Mouse (Mus musculus): ENCODE results near the gene Aff3. TPM values are rescaled to one million over a fixed set of nuclear protein-coding genes. Genes with fewer than 3 reads are reported as not detected.

The Aff3 gene
- polyA plus RNA-seq, 1 experiment from 2014 or later = 1.9 TPM

- DNase-seq (ENCODE audit: low spot score) (no peak), ATAC-seq (ENCODE audit: low FRiP score, low TSS enrichment) (no peak)
- no peak overlapping the region for H3K27ac ChIP-seq (replicated peaks)
- no peak overlapping the region for H3K9ac ChIP-seq (ENCODE audit: low read length)
- H3K27me3 ChIP-seq (ENCODE audit: control insufficient read depth, insufficient read depth, low read length) = no peaks in the 10 kb centered on the region
- H3K4me1 ChIP-seq (replicated peaks; ENCODE audit: control insufficient read depth, insufficient read depth) = no peaks in the 10 kb centered on the region
- H3K36me3 ChIP-seq (ENCODE audit: control insufficient read depth, insufficient read depth, low read length) = no peaks in the 10 kb centered on the region
- TF ChIP-seq EP300 (optimal IDR thresholded peaks at IDR 0.05) (no peak), CTCF (IDR thresholded peaks at IDR 0.05; ENCODE audit: low read depth) (no peak)
- no peak overlapping the region for H3K4me3 ChIP-seq (ENCODE audit: low read depth, low read length)
- H3K4me2 ChIP-seq (replicated peaks; ENCODE audit: low read depth) = no peak overlapping the region
- 76% methylated on average over 1 of the region's 1 CpGs for WGBS
- H3K9me3 ChIP-seq (ENCODE audit: control insufficient read depth, low read length) = no peaks in the 10 kb centered on the region
These were observed 856 bp upstream of the Aff3 start for GRCm38 (mm10) chr1:38665611-38666010.

- Histone ChIP-seq H3K4me3 (ENCODE audit: low read depth, low read length) (no peak overlapping the region), H3K27me3 (ENCODE audit: control insufficient read depth, insufficient read depth, low read length) (no peaks in the 10 kb centered on the region), H3K9me3 (ENCODE audit: control insufficient read depth, low read length) (no peaks in the 10 kb centered on the region), H3K4me1 (replicated peaks; ENCODE audit: control insufficient read depth, insufficient read depth) (no peaks in the 10 kb centered on the region), H3K36me3 (ENCODE audit: control insufficient read depth, insufficient read depth, low read length) (no peaks in the 10 kb centered on the region), H3K9ac (ENCODE audit: low read length) (no peak overlapping the region), H3K27ac (replicated peaks) (no peak overlapping the region), H3K4me2 (replicated peaks; ENCODE audit: low read depth) (no peak overlapping the region)
- 87% methylated on average over 4 of the region's 4 CpGs for WGBS
- TF ChIP-seq EP300 (optimal IDR thresholded peaks at IDR 0.05) = no peak
- TF ChIP-seq CTCF (IDR thresholded peaks at IDR 0.05; ENCODE audit: low read depth) = no peak
- DNase-seq (ENCODE audit: low spot score) (peak; percentile 4), ATAC-seq (ENCODE audit: low FRiP score, low TSS enrichment) (no peak)
These were observed 494 bp downstream of the Aff3 start for GRCm38 (mm10) chr1:38664261-38664660.

GRCm38 (mm10) chr1:38662616-38663193 lies 2.0 kb downstream of the Aff3 start:
- Histone ChIP-seq H3K4me3 (ENCODE audit: low read depth, low read length) (no peak overlapping the region), H3K27ac (replicated peaks) (no peak overlapping the region), H3K36me3 (ENCODE audit: control insufficient read depth, insufficient read depth, low read length) (no peaks in the 10 kb centered on the region), H3K9ac (ENCODE audit: low read length) (no peak overlapping the region), H3K4me2 (replicated peaks; ENCODE audit: low read depth) (no peak overlapping the region), H3K9me3 (ENCODE audit: control insufficient read depth, low read length) (no peaks in the 10 kb centered on the region), H3K27me3 (ENCODE audit: control insufficient read depth, insufficient read depth, low read length) (no peaks in the 10 kb centered on the region), H3K4me1 (replicated peaks; ENCODE audit: control insufficient read depth, insufficient read depth) (no peaks in the 10 kb centered on the region)
- DNase-seq (ENCODE audit: low spot score) (peak; percentile 5), ATAC-seq (ENCODE audit: low FRiP score, low TSS enrichment) (no peak)
- TF ChIP-seq CTCF (IDR thresholded peaks at IDR 0.05; ENCODE audit: low read depth) (no peak), EP300 (optimal IDR thresholded peaks at IDR 0.05) (no peak)
- 75% methylated on average over 3 of the region's 3 CpGs for WGBS

GRCm38 (mm10) chr1:38658933-38659553 lies 5.7 kb downstream of the Aff3 start:
- ATAC-seq (ENCODE audit: low FRiP score, low TSS enrichment) = no peak
- DNase-seq (ENCODE audit: low spot score) = no peak
- 76% methylated on average over 4 of the region's 4 CpGs for WGBS
- H3K9ac ChIP-seq (ENCODE audit: low read length) = no peak overlapping the region
- no peaks in the 10 kb centered on the region for H3K9me3 ChIP-seq (ENCODE audit: control insufficient read depth, low read length)
- H3K4me2 ChIP-seq (replicated peaks; ENCODE audit: low read depth) = no peak overlapping the region
- no peaks in the 10 kb centered on the region for H3K27me3 ChIP-seq (ENCODE audit: control insufficient read depth, insufficient read depth, low read length)
- no peaks in the 10 kb centered on the region for H3K36me3 ChIP-seq (ENCODE audit: control insufficient read depth, insufficient read depth, low read length)
- TF ChIP-seq EP300 (optimal IDR thresholded peaks at IDR 0.05) (no peak), CTCF (IDR thresholded peaks at IDR 0.05; ENCODE audit: low read depth) (no peak)
- no peak overlapping the region for H3K4me3 ChIP-seq (ENCODE audit: low read depth, low read length)
- H3K4me1 ChIP-seq (replicated peaks; ENCODE audit: control insufficient read depth, insufficient read depth) = no peaks in the 10 kb centered on the region
- H3K27ac ChIP-seq (replicated peaks) = no peak overlapping the region

- DNase-seq (ENCODE audit: low spot score) (no peak), ATAC-seq (ENCODE audit: low FRiP score, low TSS enrichment) (no peak)
- Histone ChIP-seq H3K4me3 (ENCODE audit: low read depth, low read length) (no peak overlapping the region), H3K4me2 (replicated peaks; ENCODE audit: low read depth) (no peak overlapping the region), H3K27me3 (ENCODE audit: control insufficient read depth, insufficient read depth, low read length) (no peaks in the 10 kb centered on the region), H3K36me3 (ENCODE audit: control insufficient read depth, insufficient read depth, low read length) (no peaks in the 10 kb centered on the region), H3K9ac (ENCODE audit: low read length) (no peak overlapping the region), H3K4me1 (replicated peaks; ENCODE audit: control insufficient read depth, insufficient read depth) (no peaks in the 10 kb centered on the region), H3K27ac (replicated peaks) (no peak overlapping the region), H3K9me3 (ENCODE audit: control insufficient read depth, low read length) (no peaks in the 10 kb centered on the region)
- TF ChIP-seq EP300 (optimal IDR thresholded peaks at IDR 0.05) = no peak
- no peak for TF ChIP-seq CTCF (IDR thresholded peaks at IDR 0.05; ENCODE audit: low read depth)
- WGBS = 87% methylated on average over 9 of the region's 9 CpGs
These were observed 6.4 kb downstream of the Aff3 start for GRCm38 (mm10) chr1:38658376-38658775.

- no peaks in the 10 kb centered on the region for H3K9me3 ChIP-seq (ENCODE audit: control insufficient read depth, low read length)
- H3K27me3 ChIP-seq (ENCODE audit: control insufficient read depth, insufficient read depth, low read length) = no peaks in the 10 kb centered on the region
- DNase-seq (ENCODE audit: low spot score) (no peak), ATAC-seq (ENCODE audit: low FRiP score, low TSS enrichment) (no peak)
- no peaks in the 10 kb centered on the region for H3K4me1 ChIP-seq (replicated peaks; ENCODE audit: control insufficient read depth, insufficient read depth)
- no peak overlapping the region for H3K9ac ChIP-seq (ENCODE audit: low read length)
- no peaks in the 10 kb centered on the region for H3K36me3 ChIP-seq (ENCODE audit: control insufficient read depth, insufficient read depth, low read length)
- no peak overlapping the region for H3K27ac ChIP-seq (replicated peaks)
- no peak overlapping the region for H3K4me3 ChIP-seq (ENCODE audit: low read depth, low read length)
- TF ChIP-seq CTCF (IDR thresholded peaks at IDR 0.05; ENCODE audit: low read depth) (no peak), EP300 (optimal IDR thresholded peaks at IDR 0.05) (no peak)
- 52% methylated on average over 7 of the region's 7 CpGs for WGBS
- no peak overlapping the region for H3K4me2 ChIP-seq (replicated peaks; ENCODE audit: low read depth)
These were observed 7.1 kb downstream of the Aff3 start for GRCm38 (mm10) chr1:38657606-38658005.

Measured in stomach, postnatal 0 days (tissue).